Mouse (Mus musculus) brain, embryonic 18.5 days (tissue): Measurements from ENCODE around the gene Arl5c.

Experiments used
- DNase-seq: peaks from one replicate; pipeline ENCODE4 v3.0.0-alpha.2; 2012; ENCODE audit warnings: low read depth, low spot score

Gene Arl5c

GRCm38 (mm10) chr11:97996691-97997090 is 710 bp upstream of the Arl5c start:
- DNase-seq = no peak

GRCm38 (mm10) chr11:97994539-97995100 is 1.4 kb downstream of the Arl5c start:
- no peak for DNase-seq

- peak; percentile 76 for DNase-seq
Observed at GRCm38 (mm10) chr11:97988530-97989096, 7.4 kb downstream of the Arl5c start.

DNA sequence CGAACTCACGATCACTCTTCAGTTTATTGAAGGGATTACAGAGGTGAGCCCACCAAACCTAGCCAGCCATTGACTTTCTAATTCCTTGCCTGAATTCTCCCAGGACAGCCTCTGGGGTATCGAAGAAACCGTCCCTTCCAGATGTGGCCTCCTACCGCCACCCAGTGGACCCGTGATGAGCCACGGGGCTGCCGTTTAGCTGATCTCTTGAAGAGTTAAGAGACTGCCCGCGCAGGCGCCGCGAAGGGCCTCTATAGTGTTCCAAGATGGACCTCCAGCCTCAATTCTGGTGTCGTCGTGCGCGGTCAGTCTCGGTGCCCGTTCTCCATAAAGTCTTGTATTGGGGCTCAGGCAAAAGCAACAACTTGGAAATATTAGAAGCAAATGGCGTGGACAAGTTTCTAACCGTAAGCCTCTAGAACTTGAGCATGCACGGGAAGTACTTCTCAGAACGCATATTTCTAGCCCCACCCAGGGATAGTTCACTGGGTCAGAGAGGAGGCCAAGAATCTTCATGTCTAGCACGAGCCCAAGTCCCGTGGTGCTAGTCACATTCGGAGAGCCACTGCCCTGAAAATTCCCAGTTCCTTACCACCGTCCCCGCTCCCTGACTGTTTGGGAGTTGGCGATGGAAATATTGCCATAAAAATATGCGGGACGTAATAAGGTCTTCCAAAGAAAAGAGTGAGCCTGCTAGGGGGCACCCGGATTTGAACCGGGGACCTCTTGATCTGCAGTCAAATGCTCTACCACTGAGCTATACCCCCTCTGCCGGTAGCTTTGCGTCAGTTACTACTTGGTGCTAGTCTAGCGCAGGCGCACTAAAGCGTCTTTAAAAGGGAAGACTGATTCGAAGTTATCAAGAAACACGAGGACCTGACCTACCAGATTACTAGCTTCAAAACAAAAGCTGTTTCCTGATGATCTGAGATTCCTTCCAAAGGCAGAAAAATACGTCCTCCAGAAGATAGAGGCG is 8.1 kb downstream of the Arl5c start:
- DNase-seq = peak; percentile 85

GRCm38 (mm10) chr11:97986738-97987465 is 9.1 kb downstream of the Arl5c start:
- no peak for DNase-seq

GRCm38 (mm10) chr11:97985727-97986677 is 10.0 kb downstream of the Arl5c start, which contains the start of gene Plxdc1:
TSS of gene Plxdc1 (minus strand) at chr11:97986444.
- no peak for DNase-seq

DNA sequence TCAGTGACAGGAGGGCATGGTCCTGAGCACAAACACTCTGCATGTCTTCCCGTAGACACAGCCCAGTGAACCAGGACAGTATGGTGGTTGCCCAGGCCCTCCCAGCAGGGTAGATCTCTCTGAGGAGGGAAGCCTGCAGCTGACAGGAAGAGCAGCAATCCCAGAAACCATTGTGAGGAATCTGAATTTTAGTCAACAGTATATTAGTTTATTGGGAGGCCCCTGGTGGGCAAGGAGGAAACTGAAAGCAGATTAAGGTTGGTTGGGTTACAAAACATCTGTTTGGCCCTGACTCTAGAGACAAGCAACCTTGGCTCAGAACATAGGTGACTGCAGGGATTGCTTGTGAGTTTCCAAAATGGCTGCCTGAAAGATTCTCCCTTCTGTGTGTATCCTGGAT is 12.0 kb downstream of the Arl5c start:
- DNase-seq = no peak

GRCm38 (mm10) chr11:97983506-97983905 is 12.5 kb downstream of the Arl5c start:
- DNase-seq = no peak

- no peak for DNase-seq
Observed at GRCm38 (mm10) chr11:97982721-97983120, 13.3 kb downstream of the Arl5c start.

- no peak for DNase-seq
Observed at GRCm38 (mm10) chr11:97980531-97980966, 15.4 kb downstream of the Arl5c start.

- no peak for DNase-seq
Observed at GRCm38 (mm10) chr11:97979824-97980495, 16.0 kb downstream of the Arl5c start.

DNA sequence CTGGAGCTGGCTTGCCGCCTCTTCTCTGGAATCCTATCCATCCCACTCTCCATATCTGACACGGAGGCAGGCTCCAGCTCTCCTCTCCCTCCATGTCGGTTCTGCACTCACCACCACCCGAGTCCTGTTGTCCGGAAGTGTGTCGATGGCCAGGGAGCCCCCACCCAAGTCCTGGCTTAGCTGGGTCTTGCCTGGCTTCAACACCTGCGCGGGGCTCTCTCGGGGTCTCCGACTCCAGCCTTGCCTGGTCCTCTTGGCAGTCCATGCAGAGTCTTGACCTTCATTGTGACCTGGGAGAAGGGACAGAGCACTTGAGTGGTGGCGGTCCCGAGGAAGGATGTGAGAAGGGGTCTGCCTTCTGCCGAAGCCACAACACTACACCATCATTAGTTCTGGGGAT is 17.6 kb downstream of the Arl5c start:
- no peak for DNase-seq

GRCm38 (mm10) chr11:97977797-97978196 is 18.2 kb downstream of the Arl5c start:
- no peak for DNase-seq

DNA sequence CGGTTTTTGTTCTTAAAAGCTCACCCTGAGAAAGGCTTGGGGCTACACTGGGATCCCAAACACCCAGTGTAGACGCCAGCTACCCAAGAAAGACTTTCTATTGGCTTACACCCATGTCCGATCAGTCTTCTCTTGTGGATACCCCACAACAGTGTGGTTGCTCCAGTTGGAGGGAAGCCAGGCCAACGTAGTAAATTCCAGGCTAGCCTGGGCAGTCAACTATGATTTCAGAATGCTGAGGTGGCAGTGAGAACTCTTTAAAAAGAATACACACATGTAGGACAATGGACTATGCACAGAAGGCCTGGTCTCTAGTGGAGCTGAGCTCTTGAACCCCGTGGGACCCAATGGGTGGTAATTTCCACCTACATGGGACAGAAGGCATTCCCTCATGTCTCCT is 21.2 kb downstream of the Arl5c start:
- DNase-seq = no peak

- DNase-seq = no peak
Observed at GRCm38 (mm10) chr11:97974141-97974540, 21.8 kb downstream of the Arl5c start.

DNA sequence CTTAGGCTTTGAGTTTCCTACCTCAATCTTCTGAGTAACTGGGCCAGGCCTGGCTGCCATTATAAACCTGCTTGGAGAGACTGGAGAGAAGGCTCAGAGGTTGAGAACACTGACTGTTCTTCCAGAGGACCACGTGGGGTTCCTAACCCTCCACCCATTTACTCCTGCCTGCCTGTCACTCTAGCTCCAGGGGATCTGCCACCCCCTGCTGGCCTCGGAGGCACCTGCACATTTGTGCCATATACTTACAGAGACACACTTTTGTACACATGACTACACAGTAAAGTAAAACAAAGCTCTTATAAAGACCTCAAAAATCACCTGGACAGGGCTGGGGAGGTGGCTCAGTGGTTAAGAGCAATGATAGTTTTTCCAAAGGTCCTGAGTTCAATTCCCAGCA is 23.5 kb downstream of the Arl5c start:
- DNase-seq = no peak

GRCm38 (mm10) chr11:97971232-97971631 is 24.7 kb downstream of the Arl5c start:
- DNase-seq = no peak

- no peak for DNase-seq
Observed at GRCm38 (mm10) chr11:97970771-97971170, 25.2 kb downstream of the Arl5c start.

GRCm38 (mm10) chr11:97968385-97968784 is 27.6 kb downstream of the Arl5c start:
- DNase-seq = no peak

- DNase-seq = no peak
Observed at GRCm38 (mm10) chr11:97967114-97967513, 28.9 kb downstream of the Arl5c start.
